Mouse (Mus musculus): ENCODE results near the gene Gm7138.
"Not testable (repeated sequence)": the region's sequence is repeated elsewhere in the genome, so short reads cannot be mapped to it uniquely, and the experiment has no call there.

The Gm7138 gene

GRCm38 (mm10) chr10:77776844-77777243, at the start of gene Gm7138:
TSS of gene Gm7138 (minus strand) at chr10:77776944.
- not testable (repeated sequence) for DNase-seq (ENCODE audit: low spot score in 2 of 2)

DNA sequence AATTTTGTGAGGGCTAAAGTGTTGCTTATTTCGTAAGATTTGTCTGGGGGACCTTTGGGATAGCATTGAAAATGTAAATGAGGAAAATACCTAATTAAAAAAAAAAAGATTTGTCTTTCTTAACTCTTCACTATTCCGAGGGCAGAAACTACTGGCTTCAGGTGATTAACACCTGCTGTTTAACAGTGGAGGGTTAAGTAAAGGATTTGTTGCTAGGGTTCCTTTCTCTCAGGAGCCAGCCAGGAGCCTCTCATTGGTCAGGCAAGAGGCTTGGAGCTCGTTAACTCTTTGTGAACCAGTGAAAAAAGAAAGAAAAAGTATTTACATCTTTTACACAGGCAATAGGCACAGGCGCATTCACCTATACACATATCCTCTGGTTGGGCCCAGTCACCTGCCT, 42.5 kb upstream of the Gm7138 start:
- no peak for DNase-seq (ENCODE audit: low spot score in 2 of 2)

DNA sequence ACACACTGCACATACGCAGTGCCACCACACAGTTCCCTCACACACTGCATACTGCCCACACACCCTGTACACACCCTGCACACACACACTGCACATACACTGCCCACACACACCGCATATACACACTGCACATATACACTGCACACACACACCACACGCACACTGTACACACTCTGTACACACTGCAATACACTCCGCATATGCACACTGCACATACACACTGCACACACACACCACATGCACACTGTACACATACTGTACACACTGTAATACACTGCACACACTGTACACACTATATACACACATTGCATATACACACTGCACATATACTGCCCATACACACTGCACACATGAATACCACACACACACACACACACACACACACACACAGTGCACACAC, 41.8 kb upstream of the Gm7138 start:
- DNase-seq (ENCODE audit: low spot score in 2 of 2) = no peak

GRCm38 (mm10) chr10:77815514-77815913, 38.8 kb upstream of the Gm7138 start:
- DNase-seq (ENCODE audit: low spot score in 2 of 2) = no peak

- no peak for DNase-seq (ENCODE audit: low spot score in 2 of 2)
Observed at GRCm38 (mm10) chr10:77814382-77814781, 37.6 kb upstream of the Gm7138 start, which contains the start of gene Gm2696. TSS of gene Gm2696 (plus strand) at chr10:77814682.

GRCm38 (mm10) chr10:77811743-77812142, 35.0 kb upstream of the Gm7138 start, which contains the start of gene Gm9507:
TSS of gene Gm9507 (minus strand) at chr10:77811843.
- no peak for DNase-seq (ENCODE audit: low spot score in 2 of 2)

- DNase-seq (ENCODE audit: low spot score in 2 of 2) = no peak
Observed at GRCm38 (mm10) chr10:77804095-77804494, 27.4 kb upstream of the Gm7138 start.

DNA sequence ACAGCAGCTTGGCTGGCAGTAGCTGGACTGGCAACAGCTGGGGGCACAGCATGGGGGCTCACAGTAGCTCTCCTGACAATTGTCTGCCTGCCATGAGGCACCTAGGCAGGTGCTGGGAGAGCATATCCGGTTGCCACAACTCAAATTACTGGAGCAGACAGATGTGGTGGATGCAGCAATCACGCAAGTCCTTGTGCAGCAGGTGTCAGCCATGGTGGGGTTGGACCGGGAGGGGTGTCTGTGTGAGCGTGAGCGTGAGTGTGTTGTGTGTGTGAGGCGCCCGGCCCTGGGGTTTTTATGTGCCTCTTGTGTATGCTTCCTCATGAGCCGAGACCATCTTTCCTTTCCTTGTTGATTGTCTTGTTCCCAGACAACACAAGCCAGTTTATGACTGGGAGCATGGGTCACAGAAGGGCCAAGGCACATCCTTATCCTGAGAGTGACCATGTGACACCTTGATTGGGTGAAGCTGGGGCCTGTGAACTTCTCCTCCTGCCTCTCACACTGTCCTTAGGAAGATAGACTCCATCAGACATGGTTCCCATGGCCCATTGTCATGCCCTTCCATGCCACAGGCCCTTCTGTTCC, 22.3 kb upstream of the Gm7138 start, which contains the start of gene Gm19668:
TSS of gene Gm19668 (minus strand) at position 213 of the 588 bp plus-strand sequence.
- DNase-seq (ENCODE audit: low spot score in 2 of 2) = no peak

DNA sequence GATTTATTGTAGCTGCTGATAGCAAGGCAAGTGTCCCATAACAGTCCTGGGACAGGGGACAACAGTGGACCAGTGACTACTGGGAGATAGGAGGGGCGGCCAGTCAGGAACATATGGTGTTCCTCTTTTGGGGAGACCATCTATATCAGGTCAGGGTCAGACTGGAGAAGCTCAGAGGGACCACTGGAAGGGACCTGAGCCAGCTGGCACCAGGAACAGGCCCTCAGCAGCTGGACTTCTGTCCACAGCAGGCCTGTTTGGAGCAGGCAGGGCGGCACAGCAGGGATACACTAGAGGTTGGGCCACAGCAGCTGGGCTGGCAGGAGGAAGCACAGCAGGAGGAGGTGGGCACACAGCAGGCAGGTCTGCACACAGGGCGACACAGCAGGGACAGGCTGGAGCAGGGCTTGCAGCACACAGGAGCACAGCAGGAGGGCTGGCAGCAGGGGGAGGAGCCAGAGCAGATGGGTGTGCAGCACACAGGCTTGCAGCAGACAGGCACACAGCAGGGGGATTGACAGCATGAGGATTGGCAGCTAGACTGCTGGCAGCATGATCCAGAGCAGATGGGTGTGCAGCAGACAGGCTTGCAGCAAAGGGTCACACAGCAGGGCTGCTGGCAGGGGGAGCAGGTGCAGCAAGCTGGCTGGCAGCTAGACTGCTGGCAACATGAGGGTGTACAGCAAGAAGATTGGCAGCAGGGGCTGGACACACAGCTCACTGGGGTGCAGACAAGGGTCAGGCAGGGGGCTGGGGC, 21.6 kb upstream of the Gm7138 start:
- DNase-seq (ENCODE audit: low spot score in 2 of 2) = not testable (repeated sequence)

GRCm38 (mm10) chr10:77797677-77798076, 20.9 kb upstream of the Gm7138 start:
- DNase-seq (ENCODE audit: low spot score in 2 of 2) = no peak

DNA sequence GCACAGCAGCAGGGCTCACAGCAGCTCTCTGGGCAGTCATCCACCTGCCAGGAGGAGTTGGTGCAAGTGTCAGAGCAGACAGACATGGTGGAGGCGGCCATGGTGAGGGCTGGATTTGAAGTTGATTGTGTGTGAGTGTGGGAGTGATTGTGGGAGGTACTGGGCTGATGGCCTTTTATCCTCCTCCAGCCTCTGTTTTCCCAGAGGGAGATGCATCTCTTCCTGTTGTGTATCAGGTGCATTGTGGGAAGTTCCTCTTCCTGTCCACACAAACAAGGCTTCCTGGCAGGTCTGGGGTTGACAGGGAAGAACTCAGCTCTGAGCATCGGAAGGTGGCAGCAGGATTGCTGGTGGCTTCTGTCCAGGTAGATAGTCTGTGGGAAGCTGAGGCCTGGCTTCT, 18.2 kb upstream of the Gm7138 start, which contains the start of gene Gm9639:
TSS of gene Gm9639 (minus strand) at position 101 of the 400 bp plus-strand sequence.
- no peak for DNase-seq (ENCODE audit: low spot score in 2 of 2)

- no peak for DNase-seq (ENCODE audit: low spot score in 2 of 2)
Observed at GRCm38 (mm10) chr10:77788621-77789020, 11.9 kb upstream of the Gm7138 start.

DNA sequence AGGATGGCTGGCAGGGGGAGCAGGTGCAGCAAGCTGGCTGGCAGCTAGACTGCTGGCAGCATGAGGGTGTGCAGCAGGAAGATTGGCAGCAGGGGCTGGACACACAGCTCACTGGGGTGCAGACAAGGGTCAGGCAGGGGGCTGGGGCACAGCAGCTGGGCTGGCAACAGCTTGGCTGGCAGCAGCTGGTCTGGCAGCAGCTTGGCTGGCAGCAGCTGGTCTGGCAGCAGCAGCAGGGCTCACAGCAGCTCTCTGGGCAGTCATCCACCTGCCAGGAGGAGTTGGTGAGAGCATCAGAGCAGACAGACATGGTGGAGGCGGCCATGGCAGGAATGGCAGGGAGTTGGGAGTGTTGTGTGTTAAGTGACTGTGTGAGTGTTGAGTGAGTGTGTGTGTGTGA, 11.1 kb upstream of the Gm7138 start, which contains the start of gene Gm7137:
TSS of gene Gm7137 (minus strand) at position 325 of the 400 bp plus-strand sequence.
- not testable (repeated sequence) for DNase-seq (ENCODE audit: low spot score in 2 of 2)

DNA sequence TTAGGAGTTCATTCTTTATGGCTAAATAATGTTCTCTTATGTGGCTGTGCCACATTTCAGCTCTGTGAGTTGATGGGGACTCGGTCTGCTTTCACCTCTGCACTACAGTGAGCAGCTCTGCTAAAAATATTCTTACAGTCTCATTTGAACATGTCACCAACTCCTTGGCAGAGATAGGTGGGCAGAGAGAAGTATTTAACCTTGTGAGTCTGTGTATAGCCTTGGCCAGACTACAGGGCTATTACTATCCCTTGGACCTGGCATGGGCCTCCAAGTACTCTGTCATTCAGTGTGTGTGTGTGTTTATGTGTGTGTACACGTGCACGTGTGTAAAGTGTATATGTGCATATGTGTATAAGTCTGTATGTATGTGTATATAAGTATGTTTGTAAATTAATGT, 6.7 kb upstream of the Gm7138 start:
- not testable (repeated sequence) for DNase-seq (ENCODE audit: low spot score in 2 of 2)

GRCm38 (mm10) chr10:77782442-77782841, 5.7 kb upstream of the Gm7138 start, which contains the start of gene Gm3250:
TSS of gene Gm3250 (minus strand) at chr10:77782542.
- not testable (repeated sequence) for DNase-seq (ENCODE audit: low spot score in 2 of 2)

- DNase-seq (ENCODE audit: low spot score in 2 of 2) = not testable (repeated sequence)
Observed at GRCm38 (mm10) chr10:77772142-77772541, 4.6 kb downstream of the Gm7138 start.

- DNase-seq (ENCODE audit: low spot score in 2 of 2) = not testable (repeated sequence)
Observed at GRCm38 (mm10) chr10:77771225-77771624, 5.5 kb downstream of the Gm7138 start, which contains the start of gene Gm3238. TSS of gene Gm3238 (minus strand) at chr10:77771325.

DNA sequence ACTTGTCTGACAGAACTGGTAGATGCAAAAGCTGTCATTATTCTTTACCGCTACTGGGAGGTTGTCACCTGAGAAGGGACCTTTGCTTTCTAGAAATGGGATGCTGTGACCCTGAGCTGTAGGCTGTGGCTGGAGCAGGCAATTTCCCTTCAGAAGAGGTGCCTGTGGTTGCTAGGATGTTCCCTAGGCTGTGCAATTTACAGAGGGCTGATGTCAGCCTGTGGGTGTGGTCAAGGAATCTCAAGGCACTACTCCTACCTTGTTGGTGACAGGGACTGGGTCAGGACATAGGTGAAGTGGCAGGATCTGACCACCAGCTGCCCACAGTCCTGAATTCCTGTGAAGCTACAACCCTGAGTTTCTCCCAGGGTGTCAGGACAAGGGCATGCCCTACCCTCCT, 7.0 kb downstream of the Gm7138 start:
- no peak for DNase-seq (ENCODE audit: low spot score in 2 of 2)

DNA sequence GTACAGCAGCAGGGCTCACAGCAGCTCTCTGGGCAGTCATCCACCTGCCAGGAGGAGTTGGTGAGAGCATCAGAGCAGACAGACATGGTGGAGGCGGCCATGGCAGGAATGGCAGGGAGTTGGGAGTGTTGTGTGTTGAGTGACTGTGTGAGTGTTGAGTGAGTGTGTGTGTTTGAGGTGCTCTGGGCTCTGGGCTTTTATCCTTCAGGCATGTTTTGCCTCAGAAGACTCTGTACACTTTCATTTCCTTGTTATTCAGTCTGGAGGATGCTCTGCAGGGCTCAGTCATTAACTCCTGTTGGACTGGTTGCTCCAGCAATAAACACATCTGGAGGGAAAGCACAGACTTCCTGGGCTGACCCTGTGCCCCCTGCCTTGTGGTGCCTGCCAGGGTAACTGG, 17.2 kb downstream of the Gm7138 start, which contains the start of gene Gm3233:
TSS of gene Gm3233 (minus strand) at position 101 of the 400 bp plus-strand sequence.
- DNase-seq (ENCODE audit: low spot score in 2 of 2) = not testable (repeated sequence)

DNA sequence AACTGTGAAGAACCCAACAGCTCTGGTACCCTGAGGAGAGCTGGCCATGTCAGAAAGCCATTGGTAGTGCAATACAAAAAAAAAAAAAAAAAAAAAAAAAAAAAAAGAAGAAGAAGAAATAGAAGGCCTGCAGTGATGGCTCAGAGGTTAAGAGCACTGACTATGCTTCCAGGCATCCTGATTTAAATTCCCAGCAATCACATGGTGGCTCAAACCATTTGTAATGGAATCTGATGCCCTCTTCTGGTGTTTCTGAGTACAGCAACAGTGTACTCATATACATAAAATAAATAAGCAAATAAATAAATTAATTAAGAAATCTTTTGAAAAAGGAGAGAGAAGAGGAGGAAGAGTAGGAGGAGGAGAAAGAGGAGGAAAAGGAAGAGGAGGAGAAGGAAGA, 23.3 kb downstream of the Gm7138 start:
- no peak for DNase-seq (ENCODE audit: low spot score in 2 of 2)

DNA sequence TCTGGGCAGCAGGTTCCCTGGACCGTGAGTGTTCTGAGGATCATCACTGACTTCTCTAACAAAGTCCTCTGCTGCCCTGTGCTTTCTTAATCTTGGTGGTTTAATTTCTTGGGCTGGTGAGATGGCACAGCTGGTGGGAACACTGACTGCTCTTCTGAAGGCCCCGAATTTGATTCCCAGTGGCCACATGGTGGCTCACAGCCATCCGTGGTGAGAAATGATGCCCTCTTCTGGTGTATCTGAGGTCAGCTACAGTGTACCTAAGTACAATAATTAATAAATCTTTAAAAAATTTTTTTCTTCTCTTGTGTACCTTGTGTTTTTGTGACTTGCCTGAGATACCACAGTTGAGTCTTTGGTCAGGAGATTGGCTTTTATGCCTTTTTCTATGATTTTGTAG, 24.4 kb downstream of the Gm7138 start:
- not testable (repeated sequence) for DNase-seq (ENCODE audit: low spot score in 2 of 2)

GRCm38 (mm10) chr10:77751254-77751653, 25.5 kb downstream of the Gm7138 start, which contains the start of gene Gm9736:
TSS of gene Gm9736 (minus strand) at chr10:77751354.
- not testable (repeated sequence) for DNase-seq (ENCODE audit: low spot score in 2 of 2)

Data from frontal cortex, postnatal 25 days (tissue).